Comparison of ENCODE assay signal across 1 mouse cellular context in the genomic region with DNA sequence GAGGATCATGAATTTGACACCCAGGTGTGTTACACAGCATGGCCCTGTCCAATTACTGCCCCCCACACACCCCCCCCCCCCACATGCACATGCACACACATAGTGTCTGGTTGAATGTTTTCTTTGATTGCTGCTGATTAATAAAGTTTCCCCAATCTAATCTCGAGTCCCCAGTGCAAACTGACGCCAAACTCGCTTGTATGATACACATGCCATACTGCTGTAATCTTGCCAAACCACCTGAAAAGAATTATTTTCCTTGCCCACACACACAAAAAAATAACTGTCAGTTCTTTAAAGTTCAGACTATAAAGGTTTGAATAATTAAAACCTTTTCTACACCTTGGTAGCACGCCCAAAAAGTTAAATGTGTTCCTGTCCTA.
TF ChIP-seq lines count a peak whose summit lies in the region.

No protein-coding gene starts in this region.

TF ChIP-seq in MEL, 35 proteins besides CTCF, POLR2A, EP300 and RAD21 (continued from another document):
- TF ChIP-seq MEF2A (IDR thresholded peaks at IDR 0.05; ENCODE audit: extremely low read depth, insufficient replicate concordance, low read depth, low read length, poor library complexity, severe bottlenecking) (no peak), TAL1 (IDR thresholded peaks at IDR 0.05; ENCODE audit: low read length) (peak; percentile 72), TBP (IDR thresholded peaks at IDR 0.05; ENCODE audit: low read depth, low read length) (no peak), POLR2AphosphoS2 (IDR thresholded peaks at IDR 0.05; ENCODE audit: low read length) (0 out of 2 replicates have a peak, but pooled peaks have one; percentile 49), ZMIZ1 (IDR thresholded peaks at IDR 0.05; ENCODE audit: low read depth, low read length) (no peak), MAX (IDR thresholded peaks at IDR 0.05; ENCODE audit: low read length) (peak; percentile 58; the same call in 1 of the 2 replicates), TCF12 (IDR thresholded peaks at IDR 0.05; ENCODE audit: low read depth, low read length) (peak; percentile 96), GATA1 (IDR thresholded peaks at IDR 0.05; ENCODE audit: low read depth, low read length) (peak; percentile 94), BHLHE40 (IDR thresholded peaks at IDR 0.05; ENCODE audit: borderline replicate concordance, low read depth, low read length) (peak; percentile 67; the same call in 1 of the 2 replicates), CHD2 (IDR thresholded peaks at IDR 0.05; ENCODE audit: low read length) (no peak), ZNF384 (IDR thresholded peaks at IDR 0.05; ENCODE audit: low read depth, low read length) (no peak), MAFK (IDR thresholded peaks at IDR 0.05; ENCODE audit: borderline replicate concordance, low read depth, low read length) (peak; percentile 49; the same call in 1 of the 2 replicates), POLR2AphosphoS5 (IDR thresholded peaks at IDR 0.05; ENCODE audit: borderline replicate concordance, low read depth, low read length) (no peak), MYB (IDR thresholded peaks at IDR 0.05; ENCODE audit: low read depth, low read length) (peak; percentile 97), ELF1 (IDR thresholded peaks at IDR 0.05; ENCODE audit: low read depth, low read length) (no peak), E2F4 (IDR thresholded peaks at IDR 0.05; ENCODE audit: borderline replicate concordance, low read depth, low read length) (no peak), ZKSCAN1 (IDR thresholded peaks at IDR 0.05; ENCODE audit: low read depth, low read length) (no peak), MAZ (IDR thresholded peaks at IDR 0.05; ENCODE audit: low read depth, low read length) (no peak), MYC (IDR thresholded peaks at IDR 0.05; ENCODE audit: low read depth, low read length) (no peak), USF2 (IDR thresholded peaks at IDR 0.05; ENCODE audit: borderline replicate concordance in 1 of 2, insufficient read depth in 1 of 2, low read depth in 1 of 2, low read length in 2 of 2) (no peak), RCOR1 (IDR thresholded peaks at IDR 0.05; ENCODE audit: low read depth, low read length) (peak; percentile 72; the same call in 1 of the 2 replicates), GABPA (IDR thresholded peaks at IDR 0.05; ENCODE audit: low read depth, low read length) (no peak), UBTF (IDR thresholded peaks at IDR 0.05; ENCODE audit: borderline replicate concordance, insufficient read depth, low read depth, low read length) (no peak), JUND (IDR thresholded peaks at IDR 0.05; ENCODE audit: low read depth, low read length) (no peak), HCFC1 (IDR thresholded peaks at IDR 0.05; ENCODE audit: low read depth, low read length) (no peak), SMC3 (IDR thresholded peaks at IDR 0.05; ENCODE audit: low read depth, low read length) (no peak), CHD1 (IDR thresholded peaks at IDR 0.05; ENCODE audit: low read depth, low read length) (no peak), SIN3A (IDR thresholded peaks at IDR 0.05; ENCODE audit: low read length) (peak; percentile 72)
TF ChIP-seq in MEL: peak in this region for 12.
